In the genomic region with DNA sequence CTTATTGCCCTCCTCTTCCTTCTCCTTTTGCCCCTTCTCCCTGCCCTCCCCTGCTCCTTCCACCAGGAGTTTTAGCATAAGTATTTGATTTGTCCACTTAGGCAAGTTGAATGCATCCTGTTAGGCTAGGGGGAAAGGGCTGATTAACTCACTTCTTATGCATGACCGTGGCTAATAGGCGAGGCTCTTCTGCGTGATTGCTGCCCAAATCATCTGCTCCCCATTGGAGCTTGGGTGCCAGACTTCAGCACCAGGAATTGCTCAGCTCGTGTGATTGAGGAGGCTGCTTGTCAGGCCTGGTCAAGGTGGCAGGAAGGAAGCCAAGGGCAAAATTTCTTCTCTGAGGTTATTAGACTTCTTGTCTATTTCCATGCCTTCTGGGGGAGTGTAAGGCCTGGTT, we compare ENCODE assay signal across 11 mouse cellular contexts. TPM values are rescaled to one million over a fixed set of nuclear protein-coding genes. Genes with fewer than 3 reads are reported as not detected.
A peak's percentile ranks its signal among the peaks of the same experiment; 100 is the strongest.
DNase-seq lines count a peak whose midpoint lies in the region; ATAC-seq lines count a peak whose summit lies in the region.
"Had no signal": no experiment of that assay in that cellular context is flagged by ENCODE, and none has a peak within 500 bp of the region (broad histone marks: within the 10 kb centered on the region; RNA-seq: fewer than 3 reads in every experiment).

No protein-coding gene starts in this region.

- H3K4me1 ChIP-seq in heart, embryonic 15.5 days (replicated peaks) = peaks cover 96% of the 10 kb centered on the region
- peaks cover 71% of the 10 kb centered on the region for H3K4me1 ChIP-seq in lung, embryonic 16.5 days (replicated peaks; ENCODE audit: control insufficient read depth, insufficient read depth, low read length)

- peak; percentile 43 for DNase-seq in cerebellum, adult 9-10 months
- DNase-seq in cerebellum, postnatal 25 days = no peak
- no peak for DNase-seq in heart, postnatal 14 days
- no peak for DNase-seq in lung, postnatal 36 days
- DNase-seq: B cell, adult 2 months; gastrocnemius, postnatal 14 days; left cerebral cortex, postnatal 4 days had no signal

- 46% methylated on average over 4 of the region's 4 CpGs for WGBS in heart, embryonic 15.5 days
- 34% methylated on average over 4 of the region's 4 CpGs for WGBS in lung, embryonic 16.5 days
- 24% methylated on average over 4 of the region's 4 CpGs for WGBS in macrophage (ENCODE audit: missing documents)

- H3K9me3 ChIP-seq in heart, embryonic 15.5 days (replicated peaks) = no peaks in the 10 kb centered on the region
- no peaks in the 10 kb centered on the region for H3K9me3 ChIP-seq in lung, embryonic 16.5 days (ENCODE audit: control insufficient read depth, low read length)

- H3K36me3 ChIP-seq in heart, embryonic 15.5 days = no peaks in the 10 kb centered on the region
- peaks cover 3% of the 10 kb centered on the region; the same call in 1 of the 2 replicates for H3K36me3 ChIP-seq in lung, embryonic 16.5 days (ENCODE audit: control insufficient read depth, insufficient read depth, low read length)
- H3K36me3 ChIP-seq in macrophage (ENCODE audit: inconsistent target) = no peaks in the 10 kb centered on the region

- no peak for ATAC-seq in heart, embryonic 15.5 days (replicated peaks; ENCODE audit: insufficient number of reproducible peaks, insufficient read depth, low FRiP score, low read depth)
- ATAC-seq in lung, embryonic 16.5 days (ENCODE audit: low read depth) = no peak
- ATAC-seq in monocyte, adult 5-6 weeks (replicated peaks; ENCODE audit: insufficient number of reproducible peaks, low FRiP score, low TSS enrichment, poor library complexity, severe bottlenecking) = no peak

- intact Hi-C loops in heart, postnatal 14 days (cut with DNase I) = no loop called here

- peaks cover 97% of the 10 kb centered on the region for H3K79me2 ChIP-seq in macrophage (ENCODE audit: inconsistent target)

- H3K4me2 ChIP-seq in heart, embryonic 15.5 days = no peak overlapping the region
- no peak overlapping the region for H3K4me2 ChIP-seq in lung, embryonic 16.5 days (ENCODE audit: low read depth, low read length)

- no peak overlapping the region for H3K9ac ChIP-seq in heart, embryonic 15.5 days
- H3K9ac ChIP-seq in lung, embryonic 16.5 days (ENCODE audit: low read length) = no peak overlapping the region

- no peaks in the 10 kb centered on the region for H3K27me3 ChIP-seq in heart, embryonic 15.5 days
- H3K27me3 ChIP-seq in lung, embryonic 16.5 days (ENCODE audit: control insufficient read depth, insufficient read depth, low read depth, low read length) = no peaks in the 10 kb centered on the region

- H3K27ac ChIP-seq in heart, embryonic 15.5 days = peak overlapping the region; percentile 25
- peak overlapping the region; percentile 62 for H3K27ac ChIP-seq in lung, embryonic 16.5 days (ENCODE audit: low read length)
- peak overlapping the region; percentile 46 for H3K27ac ChIP-seq in macrophage

- no peak overlapping the region for H3K4me3 ChIP-seq in heart, embryonic 15.5 days
- no peak overlapping the region for H3K4me3 ChIP-seq in lung, embryonic 16.5 days (ENCODE audit: low read length)
- H3K4me3 ChIP-seq in macrophage (ENCODE audit: inconsistent target) = no peak overlapping the region

RNA-seq across cellular contexts. Expression of a gene that starts 19.8 kb away (rescaled TPM):
- polyA plus RNA-seq in heart, embryonic 15.5 days (2015; fragmentation: Nextera tagmentation; extraction: Ambion mirVana) = 128 and 176 TPM in 2 replicates
- 100 to 1,000 TPM; 184 to 205 TPM for total RNA-seq in heart, postnatal 14 days (2021)
- 195 and 205 TPM in 2 replicates for polyA plus RNA-seq in lung, embryonic 16.5 days (2015; fragmentation: Nextera tagmentation; extraction: Ambion mirVana)
- total RNA-seq in macrophage (2018; cell fraction: chromatin; rRNA removed) = 100 to 1,000 TPM in 7 of 26 experiments, 10 to 100 TPM in 19; 35.5 to 197 (median 81.7) TPM
- 100 to 1,000 TPM; 236 to 442 (median 300) TPM for total RNA-seq in macrophage (2018; cell fraction: cytosol; rRNA removed)
- total RNA-seq in macrophage (2018; cell fraction: nucleus; rRNA removed) = 100 to 1,000 TPM in 22 of 26 experiments, 10 to 100 TPM in 4; 85.4 to 297 (median 142) TPM
- polyA plus RNA-seq in macrophage (2018) = 295 to 1,273 TPM (median 320 TPM) in 3 replicates
- 648 to 883 TPM (median 742 TPM) in 3 replicates for total RNA-seq in monocyte, adult 5-6 weeks (2017)
